Mouse (Mus musculus): Measurements from ENCODE around the gene Dnmt3l.

DNA sequence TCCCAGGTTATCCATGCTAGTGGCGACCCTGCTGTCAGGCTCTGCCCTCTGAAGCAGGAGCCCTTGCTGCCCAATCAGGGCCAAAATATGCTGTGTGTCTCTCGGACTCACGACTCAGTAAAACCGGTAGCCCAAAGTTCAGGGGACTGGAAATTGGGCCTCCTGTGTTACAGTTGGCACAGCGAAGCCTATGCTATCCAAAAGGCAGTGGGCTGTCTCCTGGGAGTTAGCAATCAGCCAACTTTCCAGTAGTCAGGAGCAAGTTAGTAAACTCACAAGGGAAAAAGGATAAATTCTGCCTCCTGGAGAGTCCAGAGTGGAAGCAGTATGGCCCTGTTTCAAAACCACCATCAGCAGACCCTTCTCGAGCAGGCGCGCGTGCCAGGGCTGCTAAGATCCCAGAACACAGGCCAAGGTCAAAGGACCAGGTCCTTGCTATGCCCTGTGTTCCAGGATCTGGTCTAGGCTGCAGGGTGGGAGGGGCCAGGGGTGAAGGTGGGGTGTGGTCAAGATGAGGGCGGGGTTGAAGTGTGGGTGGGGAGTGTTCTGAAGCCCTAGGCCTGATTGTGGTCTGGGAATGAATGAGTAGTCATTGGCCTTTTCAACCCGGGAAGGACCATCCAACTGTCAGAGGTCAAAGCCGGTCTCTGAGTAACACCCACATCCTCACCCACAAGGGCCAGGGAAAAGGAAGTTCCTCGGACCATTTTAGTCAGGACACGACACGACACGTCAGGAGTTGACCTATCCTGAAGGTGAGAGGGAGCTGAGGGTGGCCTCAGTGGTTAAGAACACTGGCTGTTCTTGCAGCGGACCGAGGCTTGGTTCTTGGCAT lies 28.9 kb upstream of the Dnmt3l start:
- no peak for TF ChIP-seq FLI1 (IDR thresholded peaks at IDR 0.05; ENCODE audit: low read length)
- no peak for TF ChIP-seq GATA1 (IDR thresholded peaks at IDR 0.05; ENCODE audit: borderline replicate concordance, low read length)

All from megakaryocyte, embryonic 14.5 days (primary cell).